Mouse (Mus musculus) testis, postnatal 10 days (tissue): Measurements from ENCODE around the gene Slc16a8.

ENCODE experiments used
- DNase-seq: peaks from one replicate; pipeline ENCODE4 v3.0.0; 2021; ENCODE audit warnings: low spot score

Gene Slc16a8

GRCm38 (mm10) chr15:79254661-79255060 lies at the start of gene Slc16a8:
TSS of gene Slc16a8 (minus strand) at chr15:79254761.
- DNase-seq: no peak

- no peak for DNase-seq
These were observed 49.2 kb upstream of the Slc16a8 start for GRCm38 (mm10) chr15:79303725-79304124.

- no peak for DNase-seq
These were observed 45.1 kb upstream of the Slc16a8 start for GRCm38 (mm10) chr15:79299563-79300155.

GRCm38 (mm10) chr15:79298553-79298952 lies 44.0 kb upstream of the Slc16a8 start:
- DNase-seq: no peak

- DNase-seq: no peak
These were observed 38.2 kb upstream of the Slc16a8 start for GRCm38 (mm10) chr15:79292779-79293178.

GRCm38 (mm10) chr15:79290340-79290739 lies 35.8 kb upstream of the Slc16a8 start:
- no peak for DNase-seq

GRCm38 (mm10) chr15:79289441-79289840 lies 34.9 kb upstream of the Slc16a8 start:
- DNase-seq: no peak

GRCm38 (mm10) chr15:79288387-79288786 lies 33.8 kb upstream of the Slc16a8 start:
- no peak for DNase-seq

GRCm38 (mm10) chr15:79287091-79287490 lies 32.5 kb upstream of the Slc16a8 start:
- DNase-seq: no peak

- no peak for DNase-seq
These were observed 31.6 kb upstream of the Slc16a8 start for GRCm38 (mm10) chr15:79286141-79286540.

GRCm38 (mm10) chr15:79285399-79285798 lies 30.8 kb upstream of the Slc16a8 start, which contains the start of gene Baiap2l2:
TSS of gene Baiap2l2 (minus strand) at chr15:79285537.
- DNase-seq: no peak

GRCm38 (mm10) chr15:79283371-79283770 lies 28.8 kb upstream of the Slc16a8 start:
- DNase-seq: no peak

GRCm38 (mm10) chr15:79282434-79282833 lies 27.9 kb upstream of the Slc16a8 start:
- no peak for DNase-seq

GRCm38 (mm10) chr15:79281389-79281788 lies 26.8 kb upstream of the Slc16a8 start:
- no peak for DNase-seq

- no peak for DNase-seq
These were observed 26.3 kb upstream of the Slc16a8 start for GRCm38 (mm10) chr15:79280850-79281249.

- DNase-seq: peak; percentile 70
These were observed 25.6 kb upstream of the Slc16a8 start for GRCm38 (mm10) chr15:79280209-79280608.

- DNase-seq: no peak
These were observed 23.2 kb upstream of the Slc16a8 start for GRCm38 (mm10) chr15:79277728-79278127.

- no peak for DNase-seq
These were observed 18.5 kb upstream of the Slc16a8 start for GRCm38 (mm10) chr15:79273020-79273419.

- DNase-seq: peak; percentile 74
These were observed 16.7 kb upstream of the Slc16a8 start for GRCm38 (mm10) chr15:79271124-79271746.

- peak; percentile 82 for DNase-seq
These were observed 16.0 kb upstream of the Slc16a8 start for GRCm38 (mm10) chr15:79270317-79271123.

GRCm38 (mm10) chr15:79268521-79268920 lies 14.0 kb upstream of the Slc16a8 start:
- no peak for DNase-seq

GRCm38 (mm10) chr15:79265384-79265783 lies 10.8 kb upstream of the Slc16a8 start:
- no peak for DNase-seq

GRCm38 (mm10) chr15:79263726-79264125 lies 9.2 kb upstream of the Slc16a8 start:
- no peak for DNase-seq
